Mouse (Mus musculus) embryonic fibroblast, embryonic 13.5 days (primary cell): ENCODE measurements at regions not wholly inside any gene's neighbourhood (a gene's known extent, or its start where the extent isn't known, plus 50 kb on each side); places are given as distances from the start of the nearest gene placed in this dataset.

Experiments used
- CTCF ChIP-seq: IDR thresholded peaks from 2 replicates; pipeline ENCODE4 v1.5.1; 2011; ENCODE audit warnings: mild to moderate bottlenecking, control low read depth, low read length, moderate library complexity, borderline replicate concordance; ENCODE audit not compliant: insufficient read depth
- POLR2A ChIP-seq: IDR thresholded peaks from 2 replicates; pipeline ENCODE4 v1.6.1; 2011; ENCODE audit warnings: low read depth, mild to moderate bottlenecking, control low read depth, low read length, moderate library complexity

DNA sequence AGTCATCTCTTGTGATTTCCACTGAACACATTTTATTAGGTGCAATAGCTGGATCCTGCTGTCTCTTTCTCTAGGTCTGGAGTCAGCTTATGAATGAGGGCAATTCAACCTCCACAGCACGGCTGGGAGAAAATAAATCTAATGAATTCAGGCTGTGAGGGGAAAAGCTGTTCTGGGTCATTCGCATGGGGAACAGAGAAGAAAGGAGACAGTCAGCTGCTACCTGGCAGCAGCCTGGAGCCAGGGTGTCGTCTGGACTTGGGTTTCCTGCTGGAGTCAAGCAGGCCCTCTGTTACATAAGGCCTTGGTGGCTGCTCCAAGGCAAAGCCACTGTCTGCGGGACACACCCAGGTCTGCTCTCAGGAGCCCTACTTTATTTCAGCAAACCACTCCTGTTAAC is 110.4 kb upstream of the Slc5a12 start:
- TF ChIP-seq CTCF (no peak), POLR2A (no peak)
